Mouse (Mus musculus) CH12.LX (cell line): ENCODE measurements at regions not wholly inside any gene's neighbourhood (a gene's known extent, or its start where the extent isn't known, plus 50 kb on each side); places are given as distances from the start of the nearest gene placed in this dataset.

Source experiments
- CTCF ChIP-seq, 2 experiments: IDR thresholded peaks in 1 of 2; conservative IDR thresholded peaks in 1 of 2; 2 replicates each; pipeline ENCODE4 v1.5.1; 2011 to 2012; ENCODE audit warnings: low read depth in 2 of 2, low read length in 2 of 2, improper control_type of control experiment in 1 of 2, inconsistent platforms in 1 of 2, mild to moderate bottlenecking in 1 of 2, moderate library complexity in 1 of 2
- GABPA ChIP-seq: IDR thresholded peaks from 2 replicates; pipeline ENCODE4 v1.6.1; 2012; ENCODE audit warnings: low read depth, low read length, improper control_type of control experiment, inconsistent platforms; ENCODE audit not compliant: insufficient replicate concordance
- JUND ChIP-seq: conservative IDR thresholded peaks from 2 replicates; pipeline ENCODE4 v1.6.1; 2011; ENCODE audit warnings: low read depth, low read length, improper control_type of control experiment
- MAFK ChIP-seq: IDR thresholded peaks from 2 replicates; pipeline ENCODE4 v1.6.1; 2011; ENCODE audit warnings: low read length, improper control_type of control experiment; ENCODE audit not compliant: insufficient replicate concordance
- MAZ ChIP-seq: IDR thresholded peaks from 2 replicates; pipeline ENCODE4 v1.6.1; 2012; ENCODE audit warnings: low read depth, mild to moderate bottlenecking, inconsistent platforms, low read length, improper control_type of control experiment, moderate library complexity
- MEF2A ChIP-seq: IDR thresholded peaks from 2 replicates; pipeline ENCODE4 v1.6.1; 2014; ENCODE audit warnings: low read depth, mild to moderate bottlenecking, inconsistent platforms, low read length, improper control_type of control experiment, borderline replicate concordance
- POLR2A ChIP-seq: IDR thresholded peaks from 2 replicates; pipeline ENCODE4 v1.6.1; 2011; ENCODE audit warnings: low read depth, mild to moderate bottlenecking, improper control_type of control experiment, low read length
- USF1 ChIP-seq: IDR thresholded peaks from 2 replicates; pipeline ENCODE4 v1.6.1; 2014; ENCODE audit warnings: low read depth, mild to moderate bottlenecking, inconsistent platforms, low read length, improper control_type of control experiment
- ZC3H11A ChIP-seq: IDR thresholded peaks from 2 replicates; pipeline ENCODE4 v1.6.1; 2012; ENCODE audit warnings: low read depth, mild to moderate bottlenecking, inconsistent platforms, low read length, improper control_type of control experiment
- ZKSCAN1 ChIP-seq: IDR thresholded peaks from 2 replicates; pipeline ENCODE4 v1.6.1; 2012; ENCODE audit warnings: low read depth, inconsistent platforms, low read length, improper control_type of control experiment, borderline replicate concordance
- ZNF384 ChIP-seq: IDR thresholded peaks from 2 replicates; pipeline ENCODE4 v1.6.1; 2012; ENCODE audit warnings: low read depth, low read length, improper control_type of control experiment, inconsistent platforms

DNA sequence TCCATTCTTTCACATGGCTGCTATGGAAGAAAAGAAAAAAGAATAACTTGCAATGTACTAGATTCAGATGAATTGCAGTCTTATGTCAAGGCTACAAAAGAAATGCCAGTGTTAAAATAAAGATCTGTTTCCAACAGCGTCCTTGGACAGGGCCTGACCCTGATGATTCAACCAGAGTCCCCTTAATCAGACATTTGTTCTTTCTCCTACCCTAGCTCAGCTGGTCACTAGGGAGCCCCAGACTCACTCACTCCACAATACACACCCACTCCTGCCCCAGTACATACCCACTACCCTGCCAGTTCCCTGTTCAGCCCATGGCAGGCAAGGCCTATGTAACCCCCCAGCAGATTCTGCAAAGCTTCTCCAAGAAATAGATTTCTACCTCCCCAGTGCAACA is 190.6 kb downstream of the Tmem114 start:
- TF ChIP-seq CTCF (conservative IDR thresholded peaks at IDR 0.05 in 1 of 2, IDR thresholded peaks at IDR 0.05 in 1 of 2; ENCODE audit: low read depth in 2 of 2, low read length in 2 of 2) (no peak), JUND (no peak), USF1 (no peak), ZC3H11A (no peak), POLR2A (no peak), ZKSCAN1 (no peak), MEF2A (no peak), ZNF384 (no peak), MAFK (no peak), GABPA (no peak), MAZ (no peak)
